Mouse (Mus musculus): ENCODE results near the gene Gm20388. TPM values are rescaled to one million over a fixed set of nuclear protein-coding genes. Genes with fewer than 3 reads are reported as not detected.

Gm20388 gene
- polyA plus RNA-seq, 2 experiments: 8.5 TPM; not detected in 1

- Histone ChIP-seq H3K4me1 (replicated peaks; ENCODE audit: control insufficient read depth in 2 of 2, insufficient read depth in 2 of 2, low read length in 1 of 2) (no peaks in the 10 kb centered on the region; a peak in 1 of 4 replicates), H3K4me3 (ENCODE audit: insufficient read depth in 1 of 2, low read depth in 2 of 2, low read length in 2 of 2) (no peak overlapping the region), H3K36me3 (replicated peaks; ENCODE audit: control insufficient read depth, insufficient read depth, low read depth) (no peaks in the 10 kb centered on the region), H3K4me2 (ENCODE audit: low read depth) (no peak overlapping the region), H3K27me3 (ENCODE audit: control insufficient read depth, insufficient read depth, low read length) (no peaks in the 10 kb centered on the region), H3K27ac (no peak overlapping the region), H3K9ac (replicated peaks) (no peak overlapping the region), H3K9me3 (ENCODE audit: control insufficient read depth, low read length) (no peaks in the 10 kb centered on the region; the same call in 1 of the 2 replicates)
- ATAC-seq (ENCODE audit: insufficient read depth): no peak
- DNase-seq (ENCODE audit: low read depth in 3 of 3, low spot score in 3 of 3): no peak
- TF ChIP-seq CTCF (IDR thresholded peaks at IDR 0.05; ENCODE audit: low read depth) (no peak), EP300 (IDR thresholded peaks at IDR 0.05; ENCODE audit: low read depth) (no peak)
- 14% methylated on average over 7 of the region's 7 CpGs for WGBS (ENCODE audit: insufficient replicate concordance)
These were observed 914.0 kb downstream of the Gm20388 start for GRCm38 (mm10) chr8:120824638-120825037.

- Histone ChIP-seq H3K36me3 (replicated peaks; ENCODE audit: control insufficient read depth, insufficient read depth, low read depth) (no peaks in the 10 kb centered on the region), H3K9ac (replicated peaks) (no peak overlapping the region), H3K27me3 (ENCODE audit: control insufficient read depth, insufficient read depth, low read length) (no peaks in the 10 kb centered on the region), H3K9me3 (ENCODE audit: control insufficient read depth, low read length) (no peaks in the 10 kb centered on the region; the same call in 1 of the 2 replicates), H3K27ac (no peak overlapping the region), H3K4me1 (replicated peaks; ENCODE audit: control insufficient read depth in 2 of 2, insufficient read depth in 2 of 2, low read length in 1 of 2) (0 out of 4 replicates have a peak, but pooled peaks cover 0 to 2% of the 10 kb centered on the region in 2 experiments), H3K4me3 (ENCODE audit: insufficient read depth in 1 of 2, low read depth in 2 of 2, low read length in 2 of 2) (no peak overlapping the region), H3K4me2 (ENCODE audit: low read depth) (no peak overlapping the region)
- WGBS (ENCODE audit: insufficient replicate concordance): 5% methylated on average over 14 of the region's 14 CpGs
- ATAC-seq (ENCODE audit: insufficient read depth): no peak
- DNase-seq (ENCODE audit: low read depth in 3 of 3, low spot score in 3 of 3): no peak
- TF ChIP-seq CTCF (IDR thresholded peaks at IDR 0.05; ENCODE audit: low read depth) (peak; percentile 99), EP300 (IDR thresholded peaks at IDR 0.05; ENCODE audit: low read depth) (no peak)
These were observed 917.6 kb downstream of the Gm20388 start for GRCm38 (mm10) chr8:120828279-120828678.

- H3K4me2 ChIP-seq (ENCODE audit: low read depth): no peak overlapping the region
- 0 out of 4 replicates have a peak, but pooled peaks cover 0 to 2% of the 10 kb centered on the region in 2 experiments for H3K4me1 ChIP-seq (replicated peaks; ENCODE audit: control insufficient read depth in 2 of 2, insufficient read depth in 2 of 2, low read length in 1 of 2)
- no peak overlapping the region for H3K27ac ChIP-seq
- ATAC-seq (ENCODE audit: insufficient read depth): no peak
- H3K27me3 ChIP-seq (ENCODE audit: control insufficient read depth, insufficient read depth, low read length): no peaks in the 10 kb centered on the region
- H3K4me3 ChIP-seq (ENCODE audit: insufficient read depth in 1 of 2, low read depth in 2 of 2, low read length in 2 of 2): no peak overlapping the region
- H3K9me3 ChIP-seq (ENCODE audit: control insufficient read depth, low read length): no peaks in the 10 kb centered on the region
- H3K9ac ChIP-seq (replicated peaks): no peak overlapping the region
- WGBS (ENCODE audit: insufficient replicate concordance): 63% methylated on average over 12 of the region's 12 CpGs
- no peak for TF ChIP-seq EP300 (IDR thresholded peaks at IDR 0.05; ENCODE audit: low read depth)
- TF ChIP-seq CTCF (IDR thresholded peaks at IDR 0.05; ENCODE audit: low read depth): no peak
- no peaks in the 10 kb centered on the region for H3K36me3 ChIP-seq (replicated peaks; ENCODE audit: control insufficient read depth, insufficient read depth, low read depth)
- no peak for DNase-seq (ENCODE audit: low read depth in 3 of 3, low spot score in 3 of 3)
These were observed 920.0 kb downstream of the Gm20388 start for GRCm38 (mm10) chr8:120830661-120831060.

DNA sequence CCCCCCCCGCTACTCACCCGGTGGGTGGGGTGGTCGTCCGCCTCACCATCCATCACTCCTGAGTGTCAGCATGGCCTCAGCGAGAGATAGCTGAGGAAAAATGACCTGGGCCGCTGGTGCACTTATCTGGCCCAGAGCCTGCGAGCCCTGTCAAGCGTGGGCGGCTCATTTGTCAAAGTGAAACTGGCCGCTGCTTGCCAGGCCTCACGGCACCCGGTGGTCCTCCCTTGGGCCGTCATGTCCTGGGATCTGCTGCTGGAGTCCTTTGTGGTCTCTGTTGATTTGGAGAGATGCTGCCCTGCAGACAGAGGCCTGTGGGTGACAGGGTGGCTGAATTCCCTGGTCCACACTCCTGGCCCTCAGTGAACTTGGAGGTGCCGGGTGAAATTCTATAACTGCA lies 921.4 kb downstream of the Gm20388 start:
- Histone ChIP-seq H3K36me3 (replicated peaks; ENCODE audit: control insufficient read depth, insufficient read depth, low read depth) (no peaks in the 10 kb centered on the region), H3K9ac (replicated peaks) (no peak overlapping the region), H3K4me1 (replicated peaks; ENCODE audit: control insufficient read depth in 2 of 2, insufficient read depth in 2 of 2, low read length in 1 of 2) (0 out of 4 replicates have a peak, but pooled peaks cover 0 to 2% of the 10 kb centered on the region in 2 experiments), H3K4me2 (ENCODE audit: low read depth) (peak overlapping the region; percentile 16; the same call in 1 of the 2 replicates), H3K4me3 (ENCODE audit: insufficient read depth in 1 of 2, low read depth in 2 of 2, low read length in 2 of 2) (no peak overlapping the region; a peak in 1 of 4 replicates), H3K27me3 (ENCODE audit: control insufficient read depth, insufficient read depth, low read length) (no peaks in the 10 kb centered on the region), H3K27ac (no peak overlapping the region), H3K9me3 (ENCODE audit: control insufficient read depth, low read length) (no peaks in the 10 kb centered on the region)
- no peak for ATAC-seq (ENCODE audit: insufficient read depth)
- DNase-seq (ENCODE audit: low read depth in 3 of 3, low spot score in 3 of 3): no peak
- TF ChIP-seq CTCF (IDR thresholded peaks at IDR 0.05; ENCODE audit: low read depth) (no peak), EP300 (IDR thresholded peaks at IDR 0.05; ENCODE audit: low read depth) (no peak)
- 11% methylated on average over 14 of the region's 14 CpGs for WGBS (ENCODE audit: insufficient replicate concordance)

DNA sequence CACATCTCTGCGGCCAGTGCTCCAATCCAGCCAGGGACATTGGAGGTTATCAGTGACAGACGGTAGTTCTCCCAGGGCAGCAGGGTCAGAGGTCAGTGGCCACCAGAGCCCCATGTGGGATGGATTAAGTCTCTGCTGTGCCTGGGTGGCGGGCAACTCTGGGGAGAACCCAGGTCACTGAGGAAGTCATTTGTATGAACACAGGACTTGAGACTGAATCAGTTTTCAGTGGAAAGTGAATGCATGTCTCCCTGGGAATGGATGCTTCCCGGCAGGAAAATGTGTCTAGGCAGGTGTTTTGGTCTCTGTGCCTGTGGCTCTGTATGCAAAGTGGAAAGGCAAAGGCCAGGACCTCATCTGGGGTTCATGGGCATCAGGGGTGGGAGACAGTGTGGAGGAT lies 922.6 kb downstream of the Gm20388 start:
- 30% methylated on average over 4 of the region's 4 CpGs for WGBS (ENCODE audit: insufficient replicate concordance)

More for the DNA sequence above, 922.6 kb downstream of the Gm20388 start:
- Histone ChIP-seq H3K27ac (no peak overlapping the region), H3K9ac (replicated peaks) (no peak overlapping the region), H3K27me3 (ENCODE audit: control insufficient read depth, insufficient read depth, low read length) (no peaks in the 10 kb centered on the region), H3K4me2 (ENCODE audit: low read depth) (no peak overlapping the region), H3K36me3 (replicated peaks; ENCODE audit: control insufficient read depth, insufficient read depth, low read depth) (no peaks in the 10 kb centered on the region), H3K4me1 (replicated peaks; ENCODE audit: control insufficient read depth in 2 of 2, insufficient read depth in 2 of 2, low read length in 1 of 2) (0 out of 4 replicates have a peak, but pooled peaks cover 0 to 2% of the 10 kb centered on the region in 2 experiments), H3K4me3 (ENCODE audit: insufficient read depth in 1 of 2, low read depth in 2 of 2, low read length in 2 of 2) (no peak overlapping the region), H3K9me3 (ENCODE audit: control insufficient read depth, low read length) (no peaks in the 10 kb centered on the region)
- no peak for DNase-seq (ENCODE audit: low read depth in 3 of 3, low spot score in 3 of 3)
- no peak for TF ChIP-seq CTCF (IDR thresholded peaks at IDR 0.05; ENCODE audit: low read depth)
- no peak for TF ChIP-seq EP300 (IDR thresholded peaks at IDR 0.05; ENCODE audit: low read depth)
- no peak for ATAC-seq (ENCODE audit: insufficient read depth)

All from liver, embryonic 14.5 days (tissue).